Mouse (Mus musculus): ENCODE data around the gene Ltn1.
A peak's percentile ranks its signal among the peaks of the same experiment; 100 is the strongest.

The Ltn1 gene

DNA sequence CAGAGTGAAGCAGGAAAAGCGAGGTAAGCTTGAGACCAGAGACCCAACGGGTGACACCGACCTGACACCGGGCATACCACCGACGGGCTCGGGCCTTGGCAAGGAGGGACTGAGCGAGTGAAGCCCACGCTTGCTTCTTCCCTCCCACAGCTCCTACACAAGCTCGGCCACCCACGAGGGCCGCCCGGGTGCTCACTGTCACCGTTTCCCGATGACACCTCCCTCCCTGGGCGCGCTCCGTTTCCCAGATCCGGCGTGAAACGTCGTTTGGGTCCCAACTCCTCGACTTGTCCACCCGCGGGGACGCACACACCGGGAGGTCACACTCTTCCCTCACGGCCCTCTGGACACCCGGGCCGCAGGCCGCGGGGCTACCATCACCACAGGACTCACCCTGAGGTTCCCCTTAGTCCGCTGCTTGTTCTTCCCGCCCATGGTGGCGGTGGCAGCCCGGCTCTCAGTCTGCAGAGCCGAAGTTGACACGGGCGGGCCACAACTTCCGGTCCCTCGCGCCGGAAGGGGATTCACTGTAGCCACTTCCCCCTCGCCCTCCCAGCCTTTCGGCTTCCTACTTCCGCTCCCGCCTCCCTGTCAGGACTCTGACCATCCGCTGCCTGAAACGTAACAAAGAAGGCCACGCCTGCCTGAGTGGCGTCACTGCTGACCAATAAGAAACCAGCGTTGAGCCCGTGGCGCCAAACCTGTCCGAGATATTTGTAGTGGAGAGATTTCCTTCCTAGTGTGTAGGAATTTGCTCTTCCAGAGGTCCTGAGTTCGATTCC lies at the start of gene Ltn1:
Gene Ltn1, minus strand, starts transcription at position 580 of the 782 bp plus-strand sequence.
- DNase-seq: peak; percentile 96 to 97

DNA sequence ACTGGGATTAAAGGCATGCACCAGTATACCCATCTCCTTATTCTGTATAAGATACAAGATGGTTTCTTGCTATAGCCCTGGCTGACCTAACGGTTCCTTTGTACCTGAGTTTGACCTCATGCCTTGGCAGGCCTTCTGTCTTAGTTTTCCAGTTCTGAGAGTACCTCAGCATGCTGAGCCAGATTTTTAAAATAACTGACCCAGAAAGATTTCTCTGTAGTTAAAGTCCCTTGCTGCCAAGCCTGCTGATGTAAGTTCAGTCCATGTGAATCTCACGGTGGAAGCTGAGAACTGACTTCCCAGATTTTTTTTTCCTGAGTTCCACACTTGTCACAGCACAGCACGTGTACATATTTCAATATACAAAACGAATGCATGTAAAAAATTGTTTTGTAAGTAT lies 38.2 kb upstream of the Ltn1 start:
- DNase-seq: no peak

DNA sequence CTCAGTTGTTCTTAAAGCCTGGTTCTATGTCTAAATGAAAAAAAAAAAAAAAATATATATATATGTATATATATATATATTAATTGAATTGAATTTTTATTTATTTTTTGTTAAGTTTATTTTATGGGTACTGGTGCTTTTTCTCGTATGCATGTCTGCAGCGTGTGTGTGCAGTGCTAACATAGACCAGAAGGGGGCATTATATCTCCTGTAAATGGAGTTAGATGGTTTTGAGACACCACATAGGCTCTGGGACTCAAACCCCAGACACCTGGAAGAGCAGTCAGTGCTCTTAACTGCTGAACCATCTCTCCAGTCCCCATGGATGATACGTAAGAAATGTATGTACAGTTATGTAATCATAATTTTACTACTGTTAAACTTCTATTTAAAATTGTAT lies 26.3 kb upstream of the Ltn1 start:
- DNase-seq: no peak

DNA sequence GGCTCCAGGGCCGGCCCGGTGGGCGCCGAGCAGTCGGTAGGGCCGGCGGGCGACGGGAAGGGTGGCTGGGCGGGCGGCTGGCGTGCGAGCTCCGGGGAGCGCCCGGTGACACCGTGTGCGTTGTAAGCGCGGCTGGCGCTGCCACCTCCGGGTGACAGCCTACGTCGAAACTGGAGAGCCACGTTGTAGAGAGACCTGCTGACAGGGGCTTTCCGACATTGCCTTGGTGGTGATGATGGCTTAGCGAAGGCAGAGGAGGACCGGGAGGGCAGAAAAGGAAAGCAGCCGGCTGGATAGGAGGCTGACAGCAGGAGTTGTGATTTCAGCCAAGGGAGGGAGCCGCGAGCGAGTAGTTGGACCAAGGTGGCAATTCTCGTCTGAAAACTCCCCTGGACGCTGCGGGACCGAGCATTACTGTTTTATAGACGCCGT lies 22.8 kb upstream of the Ltn1 start:
- peak in 1 of 2 experiments; percentile 26 for DNase-seq

DNA sequence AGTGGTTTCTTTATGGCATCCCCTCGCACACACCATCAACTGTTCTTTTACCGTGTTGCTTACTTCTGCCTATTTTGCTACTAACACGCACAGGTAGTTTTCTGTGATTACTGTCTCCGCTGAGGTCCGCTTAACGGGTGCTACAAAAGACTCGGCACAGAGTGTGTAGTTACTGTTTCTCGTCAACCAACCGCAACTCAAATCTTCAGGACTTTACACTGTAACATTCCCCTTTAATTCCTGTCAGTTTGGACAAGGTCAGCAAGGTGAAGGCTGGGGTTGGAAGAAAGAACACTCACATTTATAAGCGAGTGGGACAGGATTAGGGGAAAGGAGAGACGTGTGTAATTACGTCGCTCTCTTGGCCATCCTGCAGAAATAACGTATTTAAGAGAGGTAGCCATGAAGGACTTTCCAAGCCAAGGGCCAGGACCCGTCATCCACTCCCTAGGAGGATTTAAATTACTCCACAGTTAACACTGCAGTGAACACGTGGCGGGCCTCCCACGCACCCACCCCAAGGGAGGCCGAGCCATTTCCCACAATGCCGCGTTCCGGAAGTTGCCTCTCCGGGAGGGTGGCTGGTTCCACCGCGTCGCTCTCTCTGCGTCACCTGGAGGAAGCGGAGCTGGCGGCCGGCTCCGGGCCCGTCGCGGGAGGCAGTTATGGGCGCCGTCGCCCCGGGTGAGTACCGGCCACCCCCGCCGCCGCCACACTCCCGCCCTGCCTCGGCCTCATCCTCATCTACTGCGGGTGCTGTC lies 22.2 kb upstream of the Ltn1 start, which contains the start of gene Usp16:
Gene Usp16, plus strand, starts transcription at position 285 of the 761 bp plus-strand sequence.
- DNase-seq: peak; percentile 81 to 88

DNA sequence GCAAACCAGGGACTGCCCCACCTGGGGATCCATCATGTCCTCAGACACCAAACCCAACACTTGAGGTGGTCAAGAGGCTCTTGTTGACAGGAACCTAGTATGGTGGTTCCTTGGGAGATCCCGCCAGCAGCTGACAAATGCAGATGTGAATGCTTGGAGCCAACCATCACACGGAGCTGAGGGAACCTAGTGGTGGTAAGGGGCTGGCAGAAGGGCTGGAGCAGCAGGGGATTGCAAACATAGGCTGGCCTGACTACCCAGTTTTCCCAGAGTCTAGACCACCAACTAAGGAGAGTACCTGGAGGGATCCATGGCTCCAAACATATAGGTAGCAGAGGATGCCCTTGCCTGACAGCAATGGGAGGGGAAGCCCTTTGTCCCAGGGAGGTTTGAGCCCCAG lies 20.8 kb upstream of the Ltn1 start:
- DNase-seq: no peak

DNA sequence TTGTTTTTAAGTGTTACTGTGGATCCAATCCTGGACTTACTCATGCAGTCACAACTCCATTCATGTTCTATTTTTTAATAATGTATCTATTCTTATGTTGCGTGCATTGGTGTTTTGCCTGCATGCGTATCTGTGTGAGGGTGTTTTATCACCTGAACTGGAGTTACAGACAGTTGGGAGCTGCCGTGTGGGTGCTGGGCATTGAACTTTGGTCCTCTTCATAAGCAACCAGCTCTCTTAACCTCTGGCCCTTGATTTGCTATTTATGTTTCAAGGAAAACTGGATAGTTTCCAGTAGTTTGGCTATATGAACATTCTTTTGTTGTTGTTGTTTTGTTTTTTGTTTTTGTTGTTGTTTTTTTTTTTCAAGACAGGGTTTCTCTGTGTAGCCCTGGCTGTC lies 13.1 kb upstream of the Ltn1 start:
- DNase-seq: no peak

DNA sequence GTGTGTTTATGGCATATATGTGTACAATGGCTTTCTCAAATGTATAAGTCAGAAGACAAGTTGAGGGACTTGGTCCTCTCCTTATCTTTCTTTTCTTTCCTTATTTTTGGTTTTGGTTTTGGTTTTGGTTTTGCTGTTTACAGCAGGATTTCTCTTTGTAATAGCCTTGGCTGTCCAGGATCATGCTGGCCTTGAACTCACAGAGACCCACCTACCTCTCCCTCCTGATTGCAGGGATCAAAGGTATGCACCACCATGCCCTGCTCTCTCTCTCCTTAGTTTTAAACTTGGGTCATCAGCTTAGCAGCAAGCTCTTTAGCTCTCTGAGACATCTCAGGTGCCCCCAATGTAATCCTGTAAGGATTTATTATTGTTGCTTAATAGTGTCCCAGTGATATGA lies 12.7 kb upstream of the Ltn1 start:
- no peak for DNase-seq

DNA sequence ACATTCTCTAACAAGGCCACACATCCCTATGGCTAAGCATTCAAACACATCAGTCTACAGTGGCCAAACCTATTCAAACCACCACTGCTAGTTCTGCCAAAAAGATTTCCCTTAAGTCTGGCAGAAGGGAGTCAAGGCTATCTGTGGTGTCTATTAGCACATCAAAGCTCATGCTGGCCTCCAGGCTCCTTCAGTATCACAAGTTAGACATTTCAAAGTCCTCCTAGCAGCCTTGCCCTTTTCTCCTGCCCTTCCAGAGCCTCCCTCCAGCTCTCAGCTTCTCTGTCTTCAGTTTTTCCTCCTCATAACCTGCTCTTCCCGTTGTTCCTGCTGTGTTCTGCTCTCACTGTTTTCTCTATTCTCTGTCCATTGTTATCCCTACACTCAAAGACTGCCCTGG lies 11.7 kb upstream of the Ltn1 start:
- DNase-seq: no peak

DNA sequence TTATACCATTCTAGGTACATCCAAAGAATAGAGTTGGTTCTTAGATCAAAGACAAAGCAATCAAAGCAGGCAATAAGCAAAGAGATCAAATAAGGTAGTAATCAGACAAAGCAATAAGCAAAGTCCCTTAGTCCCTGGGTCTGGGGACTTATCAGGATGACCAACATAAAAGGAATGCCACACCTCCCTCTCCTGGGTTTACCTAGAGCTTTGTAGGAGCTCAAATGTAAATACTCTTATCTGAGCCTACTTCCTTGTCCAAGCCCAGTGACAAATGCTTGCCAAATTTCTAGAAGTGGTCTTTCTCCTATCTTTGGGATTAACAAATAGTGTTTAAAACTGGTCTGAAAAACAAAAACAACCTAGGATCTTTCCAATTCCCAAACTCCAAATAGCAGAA lies 10.8 kb upstream of the Ltn1 start:
- no peak for DNase-seq

DNA sequence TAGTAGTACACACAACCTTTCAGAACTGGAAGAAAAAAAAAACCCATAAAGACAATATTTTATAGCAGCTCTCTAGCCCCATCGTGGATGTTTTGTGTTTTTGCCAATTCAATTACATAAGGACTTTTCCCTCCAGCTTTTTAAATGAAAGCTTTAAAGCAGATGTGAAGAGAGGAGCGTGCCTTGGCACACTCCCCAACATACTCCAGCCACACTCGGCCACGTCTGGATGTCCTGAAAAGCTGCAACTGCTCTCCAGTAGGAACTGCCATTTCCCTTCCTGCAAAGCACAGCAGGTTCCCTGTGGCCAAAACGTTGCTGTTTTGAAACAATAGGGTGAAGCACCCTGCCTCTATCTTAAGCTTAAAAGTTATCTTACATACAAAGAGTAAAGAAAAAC lies 9.9 kb upstream of the Ltn1 start:
- DNase-seq: no peak

DNA sequence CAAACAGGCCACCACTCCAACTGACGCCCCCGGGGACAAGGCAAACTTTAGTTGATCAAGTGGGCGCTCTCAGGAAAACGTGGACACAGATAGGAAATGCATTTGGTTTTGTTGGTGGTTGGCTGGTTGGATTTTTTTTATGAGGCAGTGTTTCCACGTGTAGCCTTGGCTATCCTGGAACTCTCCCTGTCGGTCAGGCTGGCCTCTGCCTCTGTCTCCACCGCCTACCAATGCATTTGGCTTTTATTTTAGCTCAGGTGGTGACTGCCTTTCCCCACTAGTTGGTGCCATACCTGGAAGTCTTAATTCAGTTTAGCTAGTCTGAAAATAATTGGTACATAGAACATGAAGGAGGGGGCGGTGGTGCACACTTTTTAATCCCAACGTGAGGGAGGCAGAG lies 8.7 kb upstream of the Ltn1 start:
- DNase-seq: no peak

DNA sequence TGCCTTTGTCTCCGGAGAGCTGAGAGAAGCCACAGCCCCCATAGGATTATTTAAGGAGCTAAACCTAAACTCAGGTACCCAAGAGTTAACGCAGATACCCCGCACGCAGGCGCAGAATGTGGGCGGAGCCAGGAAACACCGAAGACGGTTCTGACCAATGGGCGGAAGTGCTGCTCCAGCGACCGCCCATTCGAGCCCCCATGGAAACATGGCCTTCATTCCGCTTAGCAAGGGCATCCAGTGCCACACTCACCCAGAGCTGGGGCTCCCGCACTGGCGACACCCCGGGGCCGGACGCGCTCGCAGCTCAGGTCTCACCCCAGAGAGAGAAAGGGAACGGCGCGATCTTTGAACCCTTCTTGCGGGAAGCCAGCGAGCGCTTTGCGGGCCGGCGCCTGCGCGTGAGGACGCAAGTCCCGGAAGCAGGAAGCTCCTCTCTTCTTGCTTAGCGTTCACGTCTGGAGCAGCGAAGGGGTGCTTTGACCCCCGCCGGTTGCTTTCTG lies 7.8 kb upstream of the Ltn1 start, which contains the start of gene Rwdd2b:
Gene Rwdd2b, minus strand, starts transcription at position 390 of the 503 bp plus-strand sequence.
- peak; percentile 83 to 90 for DNase-seq

DNA sequence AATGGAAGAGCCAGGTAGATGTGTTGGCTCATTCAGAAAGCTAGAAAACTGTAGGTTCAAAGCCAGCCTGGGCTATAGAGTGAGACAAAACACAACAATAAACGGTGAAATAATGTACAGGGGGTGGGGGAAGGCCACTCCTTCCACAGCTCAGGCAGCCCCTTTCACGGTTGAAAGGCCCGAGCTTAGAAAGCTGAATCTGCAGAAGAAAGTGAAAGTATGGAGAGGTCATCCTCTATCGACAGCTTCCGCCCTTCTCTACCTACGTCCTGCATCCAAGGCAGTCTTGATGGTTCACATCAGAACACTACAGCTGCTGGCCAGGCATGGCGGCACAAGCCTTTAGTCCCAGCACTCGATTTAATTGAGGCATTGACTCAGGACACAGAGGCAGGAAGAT lies 6.3 kb upstream of the Ltn1 start:
- DNase-seq: no peak

DNA sequence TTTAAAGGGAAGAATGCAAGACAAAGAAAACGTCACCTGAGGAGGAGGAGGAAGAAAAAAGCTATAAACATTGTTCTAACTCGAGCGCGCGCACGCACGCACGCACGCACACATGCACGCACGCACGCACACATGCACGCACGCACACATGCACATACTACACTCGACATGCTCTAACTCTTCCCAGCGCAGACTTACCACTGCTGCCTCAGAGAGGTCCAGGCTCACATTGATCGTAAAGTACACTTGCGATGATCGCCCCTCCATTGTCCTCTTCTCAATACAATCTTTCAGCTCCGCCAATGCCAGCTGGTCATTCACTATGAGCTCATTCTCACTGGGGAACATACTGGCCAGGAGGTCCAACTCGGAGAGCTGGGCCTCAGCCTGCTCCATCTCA lies 4.7 kb upstream of the Ltn1 start:
- DNase-seq: no peak

DNA sequence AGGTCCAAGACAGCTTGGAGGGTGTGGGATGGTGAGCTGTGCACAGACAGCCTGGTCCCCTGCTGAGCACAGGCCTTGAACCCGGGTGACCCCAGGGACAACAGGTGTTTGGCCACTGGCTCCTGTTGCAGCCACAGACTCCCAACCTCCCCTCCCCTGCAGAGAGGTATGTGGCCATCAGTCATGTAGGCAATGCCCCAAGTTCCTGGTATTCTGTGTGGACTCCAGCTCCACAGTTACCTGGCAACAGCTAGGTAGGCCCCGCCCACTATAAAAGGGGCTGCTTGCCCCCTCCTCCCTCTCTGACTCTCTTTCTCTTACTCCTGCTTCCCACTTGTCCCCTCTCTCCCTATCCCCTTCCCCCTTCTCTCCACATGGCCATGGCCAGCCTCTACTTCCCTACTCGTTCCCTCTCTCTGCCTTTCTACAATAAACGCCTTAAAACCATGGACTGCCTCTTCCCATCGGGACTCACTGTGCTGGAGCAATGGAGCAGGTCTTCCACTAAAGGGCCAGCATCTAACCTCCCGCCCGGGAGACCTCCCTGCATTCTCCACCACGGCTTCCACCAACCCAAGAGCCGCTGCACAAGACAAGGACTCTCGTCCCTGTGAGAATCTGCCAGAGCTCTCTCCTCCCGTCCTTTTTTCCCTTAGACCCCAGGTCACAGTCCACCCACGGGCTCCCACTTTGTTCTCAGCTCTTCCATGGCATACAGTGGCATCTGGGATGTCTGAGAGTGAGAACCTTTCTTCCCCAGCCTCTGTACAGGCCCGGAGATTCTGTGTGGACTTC lies 3.2 kb upstream of the Ltn1 start:
- DNase-seq: no peak

DNA sequence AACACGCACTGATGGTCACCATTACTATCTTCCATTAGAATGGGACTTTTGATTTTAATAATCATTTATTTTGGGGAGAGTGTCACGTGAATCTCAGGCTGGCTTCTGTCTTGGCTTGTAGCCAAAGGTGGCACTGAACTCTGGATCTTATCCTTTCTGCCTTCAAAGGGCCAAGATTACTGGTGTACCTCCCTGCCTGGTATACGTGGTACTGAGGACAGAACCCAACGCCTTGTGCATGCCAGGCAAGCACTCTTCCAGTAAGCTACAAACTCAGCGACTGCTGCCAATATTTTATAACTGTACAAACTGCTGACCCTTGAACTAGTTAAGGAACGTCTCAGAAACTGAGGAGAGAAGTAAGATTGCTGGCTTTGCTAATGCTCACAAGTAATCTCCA lies 2.5 kb upstream of the Ltn1 start:
- DNase-seq: no peak

DNA sequence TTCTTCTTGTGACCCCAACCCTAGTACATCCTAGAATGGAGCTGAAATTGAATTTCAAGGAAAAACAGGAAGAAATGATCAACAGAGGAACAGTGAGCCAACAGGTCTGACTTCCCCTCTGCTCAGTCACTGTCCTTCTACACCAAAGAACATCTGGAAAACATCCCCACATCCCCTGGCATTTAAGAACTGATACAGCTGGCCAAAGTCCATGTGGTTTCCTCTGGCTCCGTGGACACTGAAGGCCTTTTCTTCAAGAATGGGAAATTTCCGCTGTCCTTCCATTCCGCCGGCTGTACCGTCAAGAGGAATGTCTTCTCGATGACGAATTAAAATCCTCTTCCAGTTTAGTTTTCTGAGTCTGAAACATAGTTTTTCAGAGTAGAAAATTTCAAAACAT lies 1.9 kb upstream of the Ltn1 start:
- DNase-seq: no peak

DNA sequence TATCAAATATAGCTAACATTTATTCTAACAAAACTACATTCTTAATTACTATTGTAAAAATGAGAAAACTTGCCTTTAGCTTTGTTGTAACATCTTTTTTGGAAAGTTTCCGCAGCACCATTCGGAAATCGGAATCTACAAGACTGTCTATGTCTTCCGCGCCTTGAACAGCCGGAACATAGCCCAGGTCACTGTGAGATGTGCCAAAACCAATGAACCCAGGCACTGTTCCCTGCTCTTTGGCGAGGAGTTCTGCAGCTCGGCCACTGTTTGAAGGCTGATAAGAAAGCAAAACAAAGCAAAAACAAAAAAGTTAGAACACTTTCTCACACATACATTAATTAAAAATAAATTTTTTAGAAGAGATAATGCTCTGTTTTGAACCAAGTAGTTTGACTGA lies 4.9 kb downstream of the Ltn1 start:
- DNase-seq: no peak

DNA sequence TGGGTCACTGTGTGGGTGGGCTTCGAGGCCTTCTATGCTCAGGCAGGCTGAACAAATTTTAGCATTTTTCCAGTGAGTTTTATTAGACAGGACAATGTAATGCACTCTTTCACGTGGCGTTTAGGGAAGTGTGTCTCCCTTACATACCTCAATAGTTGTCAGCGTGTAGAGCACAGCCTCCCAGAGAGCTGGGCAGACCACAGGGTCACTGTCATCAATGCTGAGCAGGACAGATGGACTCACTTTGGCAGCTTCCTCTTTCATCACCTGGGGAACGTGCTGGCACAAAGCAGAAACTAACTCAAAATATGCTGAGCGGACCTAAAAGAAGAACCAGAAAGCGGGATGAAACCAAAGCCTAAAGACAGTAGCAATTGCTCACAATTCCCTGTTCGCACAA lies 11.8 kb downstream of the Ltn1 start:
- DNase-seq: no peak

DNA sequence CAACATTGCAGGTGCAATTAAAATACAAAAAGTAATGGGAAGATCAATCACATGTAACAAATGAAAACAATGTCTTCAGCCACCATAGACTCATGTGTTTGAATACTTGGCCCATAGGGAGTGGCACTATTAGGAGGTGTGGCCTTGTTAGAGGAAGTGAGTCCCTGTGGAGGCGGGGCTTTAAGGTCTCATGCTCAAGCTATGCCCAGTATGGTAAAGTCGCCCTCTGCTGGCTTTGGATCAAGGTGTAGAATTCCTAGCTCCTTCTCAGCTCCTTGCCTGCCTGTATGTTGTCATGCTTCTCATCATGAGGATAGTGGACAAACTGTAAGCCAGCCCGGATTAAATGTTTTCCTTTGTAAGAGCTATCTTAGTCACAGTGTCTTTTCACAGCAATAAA lies 27.4 kb downstream of the Ltn1 start:
- DNase-seq: no peak

DNA sequence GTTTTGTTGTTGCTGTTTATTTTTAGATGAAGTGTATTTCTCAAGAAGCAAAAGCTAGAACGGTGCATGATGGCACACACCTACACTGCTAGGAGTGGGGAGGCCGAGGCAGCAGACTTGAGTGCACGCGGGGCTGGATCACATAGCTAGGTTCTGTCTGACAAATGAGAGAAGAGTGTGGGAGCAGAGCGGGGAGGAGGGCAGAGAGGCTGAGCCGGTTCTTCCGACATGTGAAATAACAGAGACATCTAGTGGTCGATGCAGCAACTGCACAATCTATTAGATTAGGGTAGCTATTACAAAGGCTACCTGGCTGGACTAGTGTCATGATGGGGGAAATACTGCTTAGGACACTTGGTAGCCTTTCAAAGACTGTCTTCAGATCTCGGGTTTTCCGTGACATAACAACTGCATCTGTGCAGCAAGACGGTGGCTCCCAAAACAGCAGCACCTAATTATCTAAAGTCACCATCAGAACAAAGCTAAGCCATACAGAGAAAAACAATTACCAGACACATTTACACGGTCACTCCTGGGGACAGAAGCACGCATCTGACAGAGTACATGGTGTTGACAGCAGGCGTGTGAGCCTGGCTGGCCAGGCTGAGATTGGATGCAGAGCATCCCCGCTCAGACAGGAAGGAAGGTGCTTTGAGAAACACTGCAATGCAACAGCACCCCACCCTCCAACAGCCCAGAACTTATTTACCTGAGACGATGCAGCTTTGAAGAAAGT lies 38.4 kb downstream of the Ltn1 start:
- peak in 1 of 2 experiments; percentile 3 for DNase-seq
